Mouse (Mus musculus): ENCODE results near the gene Cpa5. TPM values are rescaled to one million over a fixed set of nuclear protein-coding genes. Genes with fewer than 3 reads are reported as not detected.

Gene Cpa5
- 0.10 and 0.14 TPM in 2 replicates for polyA plus RNA-seq (2015; fragmentation: Nextera tagmentation; extraction: Ambion mirVana)

GRCm38 (mm10) chr6:30610710-30611109 lies at the start of gene Cpa5:
Cpa5 (plus strand) TSS chr6:30611010.
- Histone ChIP-seq H3K27me3 (no peaks in the 10 kb centered on the region), H3K27ac (no peak within 1 kb of the TSS; the same call in 1 of the 2 replicates), H3K9me3 (replicated peaks) (no peaks in the 10 kb centered on the region), H3K9ac (no peak within 1 kb of the TSS), H3K36me3 (ENCODE audit: poor library complexity, severe bottlenecking) (no peaks in the 10 kb centered on the region), H3K4me2 (no peak within 1 kb of the TSS), H3K4me1 (peaks cover 33% of the 10 kb centered on the region), H3K4me3 (no peak within 1 kb of the TSS)
- ATAC-seq = no peak
- 53% methylated on average over 7 of the region's 7 CpGs for WGBS

- no peak overlapping the region for H3K9ac ChIP-seq
- H3K36me3 ChIP-seq (ENCODE audit: poor library complexity, severe bottlenecking) = no peaks in the 10 kb centered on the region
- H3K4me2 ChIP-seq = no peak overlapping the region
- H3K4me1 ChIP-seq = no peaks in the 10 kb centered on the region
- no peak for ATAC-seq
- H3K9me3 ChIP-seq (replicated peaks) = no peaks in the 10 kb centered on the region
- H3K4me3 ChIP-seq = no peak overlapping the region
- H3K27me3 ChIP-seq = no peaks in the 10 kb centered on the region
- H3K27ac ChIP-seq = no peak overlapping the region
- 80% methylated on average over 4 of the region's 4 CpGs for WGBS
These were observed 48.7 kb upstream of the Cpa5 start for GRCm38 (mm10) chr6:30562132-30562531.

- Histone ChIP-seq H3K27ac (no peak overlapping the region), H3K27me3 (no peaks in the 10 kb centered on the region), H3K4me2 (no peak overlapping the region), H3K36me3 (ENCODE audit: poor library complexity, severe bottlenecking) (no peaks in the 10 kb centered on the region), H3K4me3 (no peak overlapping the region), H3K4me1 (0 out of 2 replicates have a peak, but pooled peaks cover 3% of the 10 kb centered on the region), H3K9ac (no peak overlapping the region), H3K9me3 (replicated peaks) (no peaks in the 10 kb centered on the region)
- ATAC-seq = no peak
- WGBS = 91% methylated on average over 6 of the region's 6 CpGs
These were observed 47.2 kb upstream of the Cpa5 start for GRCm38 (mm10) chr6:30563575-30563974.

- no peak overlapping the region for H3K4me3 ChIP-seq
- no peak overlapping the region for H3K4me2 ChIP-seq
- H3K9ac ChIP-seq = no peak overlapping the region
- H3K9me3 ChIP-seq (replicated peaks) = no peaks in the 10 kb centered on the region
- WGBS = 93% methylated on average over 6 of the region's 6 CpGs
- no peak for ATAC-seq
- H3K4me1 ChIP-seq = 0 out of 2 replicates have a peak, but pooled peaks cover 3% of the 10 kb centered on the region
- no peak overlapping the region for H3K27ac ChIP-seq
- H3K27me3 ChIP-seq = no peaks in the 10 kb centered on the region
- H3K36me3 ChIP-seq (ENCODE audit: poor library complexity, severe bottlenecking) = no peaks in the 10 kb centered on the region
These were observed 46.8 kb upstream of the Cpa5 start for GRCm38 (mm10) chr6:30564051-30564450.

- Histone ChIP-seq H3K27ac (no peak within 1 kb of the TSS; the same call in 1 of the 2 replicates), H3K4me3 (no peak within 1 kb of the TSS), H3K4me2 (no peak within 1 kb of the TSS), H3K9me3 (replicated peaks) (no peaks in the 10 kb centered on the region), H3K36me3 (ENCODE audit: poor library complexity, severe bottlenecking) (no peaks in the 10 kb centered on the region), H3K9ac (no peak within 1 kb of the TSS), H3K4me1 (peaks cover 15% of the 10 kb centered on the region), H3K27me3 (no peaks in the 10 kb centered on the region)
- WGBS = 77% methylated on average over 5 of the region's 5 CpGs
- ATAC-seq = no peak
These were observed 42.7 kb upstream of the Cpa5 start, which contains the start of gene Cpa4 for GRCm38 (mm10) chr6:30568069-30568468. Cpa4 (plus strand) TSS chr6:30568369.

GRCm38 (mm10) chr6:30569331-30569730 lies 41.5 kb upstream of the Cpa5 start:
- WGBS = 88% methylated on average over 10 of the region's 10 CpGs
- H3K4me1 ChIP-seq = peaks cover 27% of the 10 kb centered on the region

GRCm38 (mm10) chr6:30570012-30570411 lies 40.8 kb upstream of the Cpa5 start:
- H3K4me3 ChIP-seq = no peak overlapping the region
- WGBS = 93% methylated on average over 5 of the region's 5 CpGs
- ATAC-seq = no peak

More at GRCm38 (mm10) chr6:30569331-30569730, 41.5 kb upstream of the Cpa5 start:
- no peak for ATAC-seq
- no peak overlapping the region for H3K9ac ChIP-seq
- H3K27me3 ChIP-seq = no peaks in the 10 kb centered on the region
- H3K4me3 ChIP-seq = no peak overlapping the region
- H3K36me3 ChIP-seq (ENCODE audit: poor library complexity, severe bottlenecking) = no peaks in the 10 kb centered on the region
- H3K4me2 ChIP-seq = no peak overlapping the region
- no peaks in the 10 kb centered on the region for H3K9me3 ChIP-seq (replicated peaks)
- H3K27ac ChIP-seq = no peak overlapping the region

GRCm38 (mm10) chr6:30572456-30573311 lies 38.1 kb upstream of the Cpa5 start:
- ATAC-seq = peak; percentile 96
- H3K36me3 ChIP-seq (ENCODE audit: poor library complexity, severe bottlenecking) = no peaks in the 10 kb centered on the region
- no peaks in the 10 kb centered on the region for H3K27me3 ChIP-seq
- 19% methylated on average over 20 of the region's 20 CpGs for WGBS
- H3K27ac ChIP-seq = peak overlapping the region; percentile 87
- H3K4me3 ChIP-seq = no peak overlapping the region
- peaks cover 35% of the 10 kb centered on the region for H3K4me1 ChIP-seq
- no peaks in the 10 kb centered on the region for H3K9me3 ChIP-seq (replicated peaks)
- H3K9ac ChIP-seq = no peak overlapping the region
- peak overlapping the region; percentile 42; the same call in 1 of the 2 replicates for H3K4me2 ChIP-seq

More at GRCm38 (mm10) chr6:30570012-30570411, 40.8 kb upstream of the Cpa5 start:
- Histone ChIP-seq H3K9ac (no peak overlapping the region), H3K9me3 (replicated peaks) (no peaks in the 10 kb centered on the region), H3K27ac (no peak overlapping the region), H3K27me3 (no peaks in the 10 kb centered on the region), H3K4me2 (no peak overlapping the region), H3K4me1 (peaks cover 34% of the 10 kb centered on the region), H3K36me3 (ENCODE audit: poor library complexity, severe bottlenecking) (no peaks in the 10 kb centered on the region)

- no peak overlapping the region for H3K4me2 ChIP-seq
These were observed 37.4 kb upstream of the Cpa5 start for GRCm38 (mm10) chr6:30573380-30573779.

GRCm38 (mm10) chr6:30574945-30575344 lies 35.9 kb upstream of the Cpa5 start:
- 88% methylated on average over 1 of the region's 1 CpGs for whole genome bisulfite sequencing
- Histone ChIP-seq H3K9me3 (replicated peaks) (no peaks in the 10 kb centered on the region), H3K4me2 (no peak overlapping the region), H3K9ac (no peak overlapping the region), H3K36me3 (ENCODE audit: poor library complexity, severe bottlenecking) (no peaks in the 10 kb centered on the region), H3K27me3 (no peaks in the 10 kb centered on the region), H3K4me3 (no peak overlapping the region), H3K4me1 (peaks cover 38% of the 10 kb centered on the region), H3K27ac (peak overlapping the region; percentile 58; the same call in 1 of the 2 replicates)
- ATAC-seq = no peak

More at GRCm38 (mm10) chr6:30573380-30573779, 37.4 kb upstream of the Cpa5 start:
- ATAC-seq = no peak
- Histone ChIP-seq H3K27ac (peak overlapping the region; percentile 87), H3K4me1 (peaks cover 31% of the 10 kb centered on the region), H3K4me3 (no peak overlapping the region), H3K9me3 (replicated peaks) (no peaks in the 10 kb centered on the region), H3K9ac (no peak overlapping the region), H3K27me3 (no peaks in the 10 kb centered on the region), H3K36me3 (ENCODE audit: poor library complexity, severe bottlenecking) (no peaks in the 10 kb centered on the region)
- WGBS = 51% methylated on average over 5 of the region's 5 CpGs

- no peak overlapping the region for H3K9ac ChIP-seq
- H3K27ac ChIP-seq = no peak overlapping the region
- H3K27me3 ChIP-seq = no peaks in the 10 kb centered on the region
- 79% methylated on average over 17 of the region's 17 CpGs for WGBS
- ATAC-seq = no peak
- H3K4me3 ChIP-seq = no peak overlapping the region
- no peaks in the 10 kb centered on the region for H3K36me3 ChIP-seq (ENCODE audit: poor library complexity, severe bottlenecking)
- no peaks in the 10 kb centered on the region for H3K9me3 ChIP-seq (replicated peaks)
- H3K4me1 ChIP-seq = peaks cover 55% of the 10 kb centered on the region
- no peak overlapping the region for H3K4me2 ChIP-seq
These were observed 34.2 kb upstream of the Cpa5 start for GRCm38 (mm10) chr6:30576477-30577203.
